Mouse (Mus musculus): ENCODE measurements around the gene C77080.

C77080 gene

DNA sequence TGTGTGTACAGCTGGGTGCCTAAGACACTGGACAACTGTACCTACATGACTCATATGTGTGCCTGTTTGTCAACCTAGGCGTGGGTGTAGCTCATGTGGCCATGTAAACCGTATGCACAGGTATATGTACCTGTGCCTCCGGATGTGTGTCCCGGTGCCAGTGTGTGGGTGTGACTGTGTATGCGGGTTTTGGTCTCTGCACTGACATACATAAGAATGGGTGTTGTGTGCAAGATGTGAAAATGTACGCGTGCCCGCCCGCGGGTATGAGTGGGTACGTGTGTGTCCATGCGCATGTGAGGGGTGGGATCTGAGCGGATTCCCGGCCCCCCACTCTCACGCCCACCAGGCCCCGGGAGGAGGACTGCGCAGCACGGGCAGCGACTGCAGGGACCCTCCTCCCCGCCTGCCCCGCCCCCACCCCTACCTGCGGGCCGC is 22.6 kb downstream of the C77080 start:
- no peak for DNase-seq (ENCODE audit: low spot score)

DNA sequence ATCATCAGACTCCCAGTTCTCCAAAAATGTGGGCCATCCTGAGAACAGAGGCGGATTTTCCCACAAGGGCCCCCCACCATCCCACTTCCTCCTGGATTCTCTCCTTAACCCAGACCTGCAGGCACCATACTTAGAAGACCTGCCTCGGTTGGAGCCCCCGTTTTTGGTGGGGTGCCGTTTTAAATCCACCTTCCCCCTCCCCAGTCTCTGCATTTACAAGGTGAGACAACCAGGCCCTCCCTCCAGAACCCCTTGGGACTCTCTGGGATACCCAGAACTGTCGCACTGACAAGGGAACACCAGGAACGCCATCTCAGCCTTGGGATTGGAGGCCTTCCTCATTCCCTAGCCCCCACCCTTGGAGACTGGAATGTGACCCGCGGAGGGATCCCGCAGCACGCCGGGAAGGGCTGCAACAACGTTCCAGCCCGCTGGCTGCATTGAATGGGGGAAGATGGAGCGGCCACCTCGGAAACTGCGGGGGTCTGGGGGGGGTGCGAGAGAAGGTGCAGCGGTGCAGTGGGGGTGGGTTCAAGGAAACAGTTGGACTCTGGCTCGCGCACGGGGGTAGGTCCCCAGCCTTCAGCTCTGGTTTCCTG is 23.3 kb downstream of the C77080 start:
- no peak for DNase-seq (ENCODE audit: low spot score)

DNA sequence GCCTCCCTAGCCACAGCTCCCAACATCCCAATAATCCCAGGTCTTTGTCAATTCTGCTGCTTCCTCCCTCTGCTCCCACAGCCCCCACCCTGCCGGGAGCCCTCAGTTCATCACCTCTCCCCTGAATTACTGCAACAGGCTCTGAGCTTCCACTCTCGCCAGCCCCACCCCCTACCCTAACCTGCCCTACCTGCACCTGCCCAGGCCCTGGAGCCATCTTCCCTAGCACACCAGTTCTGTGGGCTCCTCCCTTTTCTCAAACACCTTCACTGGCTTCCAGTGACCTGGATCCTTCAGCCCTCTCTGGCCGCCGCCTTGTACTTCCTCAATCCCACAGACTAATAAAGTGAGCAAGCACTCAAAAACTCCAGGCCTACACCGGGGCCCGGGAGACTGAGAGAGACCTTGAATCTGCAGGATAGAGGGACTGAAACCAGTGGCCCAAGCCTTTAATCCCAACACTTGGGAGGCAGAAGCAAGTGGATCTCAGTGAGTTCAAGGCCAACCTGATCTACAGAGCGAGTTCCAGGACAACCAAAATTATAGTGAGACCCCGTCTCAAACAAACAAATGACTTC is 24.9 kb downstream of the C77080 start:
- DNase-seq (ENCODE audit: low spot score): no peak

DNA sequence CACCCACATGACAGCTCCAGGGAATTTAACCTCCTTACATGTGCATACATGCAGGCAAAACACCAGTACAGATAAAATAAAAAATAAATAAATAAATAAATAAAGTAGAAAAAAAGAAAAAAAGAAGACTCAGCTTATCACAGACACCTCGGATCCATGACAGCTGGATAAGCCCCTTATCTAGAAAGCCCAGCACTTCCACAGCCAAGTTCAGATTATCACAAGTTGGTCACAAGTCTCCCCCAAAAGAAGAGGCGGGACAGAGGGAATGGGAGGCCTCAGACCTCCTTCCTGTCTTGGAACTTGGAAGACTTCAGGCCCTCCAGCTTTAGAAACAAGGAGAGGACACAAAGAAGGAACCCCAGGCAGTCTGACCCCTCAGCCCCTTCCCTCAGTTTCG is 26.1 kb downstream of the C77080 start:
- DNase-seq (ENCODE audit: low spot score): no peak

GRCm38 (mm10) chr4:129234488-129234887 is 26.7 kb downstream of the C77080 start:
- DNase-seq (ENCODE audit: low spot score): no peak

DNA sequence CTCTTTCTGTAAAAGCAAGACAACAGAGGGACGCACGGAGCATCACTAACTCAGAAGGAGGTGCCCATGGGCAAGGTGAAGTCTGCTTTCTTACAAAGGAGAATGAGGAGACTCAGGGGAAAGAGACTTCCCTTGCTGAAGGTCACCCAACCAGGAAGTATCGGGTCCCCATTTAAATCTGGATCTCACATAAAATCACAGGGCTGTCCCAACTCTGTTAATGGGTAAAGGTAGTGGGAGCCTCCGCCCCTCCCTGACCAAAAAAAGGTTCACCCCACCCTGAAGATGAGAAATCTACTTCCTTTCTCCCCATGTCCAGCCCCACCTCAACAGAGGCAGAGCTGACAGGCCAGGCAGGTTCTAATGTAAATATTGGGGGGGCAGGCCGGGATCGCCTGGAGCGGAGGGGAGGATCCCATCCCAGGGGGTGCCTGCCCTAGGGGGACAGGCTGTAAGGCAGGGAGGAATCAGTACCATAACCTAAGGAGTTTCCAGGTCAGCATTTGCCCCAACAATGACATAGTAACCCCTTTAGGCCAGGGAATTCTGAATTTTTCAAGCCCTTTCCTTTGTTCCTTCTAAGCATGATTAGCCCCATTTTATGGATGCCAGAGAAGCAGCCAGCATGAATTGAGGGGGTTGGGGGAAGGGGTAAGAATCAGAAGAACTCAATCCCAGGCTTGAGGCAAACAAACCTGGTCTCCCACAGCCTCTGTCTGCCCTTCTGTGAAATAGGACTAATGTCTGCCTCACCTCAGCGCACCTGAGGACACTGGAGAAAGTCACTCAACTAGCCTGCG is 28.4 kb downstream of the C77080 start:
- DNase-seq (ENCODE audit: low spot score): no peak

DNA sequence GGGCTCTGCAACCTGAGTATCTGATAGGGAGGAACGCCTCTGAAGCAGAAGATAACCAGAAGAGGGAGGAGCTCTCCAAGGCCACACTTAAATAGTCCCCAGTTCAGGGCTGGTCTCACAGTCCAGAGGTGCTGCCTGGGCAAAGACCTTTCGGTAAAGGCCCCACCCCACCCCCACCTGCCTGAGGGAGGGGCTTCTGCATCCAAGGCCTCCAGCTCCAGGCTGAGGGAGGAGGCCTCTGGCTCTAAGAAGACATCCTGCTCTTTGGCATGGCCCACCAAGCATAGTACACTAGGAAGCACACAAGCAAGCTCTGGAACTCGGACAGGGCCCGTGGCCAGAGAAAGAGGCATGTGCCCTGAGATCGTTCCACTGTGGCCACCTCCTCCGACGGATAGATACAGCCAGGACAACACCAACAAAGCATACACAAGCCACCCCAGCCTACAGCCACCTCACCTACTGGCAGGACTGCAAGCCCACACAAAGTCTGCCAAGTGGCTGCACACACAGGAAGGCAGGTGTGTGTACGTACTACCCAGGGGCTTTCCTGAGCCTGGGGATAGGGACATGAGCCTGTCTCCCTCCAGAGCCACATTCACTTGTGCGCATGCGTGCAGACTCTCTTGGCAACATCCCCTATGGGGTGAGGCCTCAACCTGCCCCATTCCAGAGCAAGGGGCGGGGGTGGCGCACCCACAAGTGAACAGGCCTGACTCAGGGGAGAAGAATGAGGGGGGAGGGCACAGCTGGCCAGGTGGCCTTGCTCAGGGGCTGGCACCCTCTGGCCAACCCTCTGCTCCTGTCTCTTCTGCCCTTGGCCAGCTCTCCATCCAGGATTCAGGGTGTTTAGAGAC is 29.4 kb downstream of the C77080 start:
- DNase-seq (ENCODE audit: low spot score): no peak

GRCm38 (mm10) chr4:129230926-129231325 is 30.3 kb downstream of the C77080 start:
- no peak for DNase-seq (ENCODE audit: low spot score)

DNA sequence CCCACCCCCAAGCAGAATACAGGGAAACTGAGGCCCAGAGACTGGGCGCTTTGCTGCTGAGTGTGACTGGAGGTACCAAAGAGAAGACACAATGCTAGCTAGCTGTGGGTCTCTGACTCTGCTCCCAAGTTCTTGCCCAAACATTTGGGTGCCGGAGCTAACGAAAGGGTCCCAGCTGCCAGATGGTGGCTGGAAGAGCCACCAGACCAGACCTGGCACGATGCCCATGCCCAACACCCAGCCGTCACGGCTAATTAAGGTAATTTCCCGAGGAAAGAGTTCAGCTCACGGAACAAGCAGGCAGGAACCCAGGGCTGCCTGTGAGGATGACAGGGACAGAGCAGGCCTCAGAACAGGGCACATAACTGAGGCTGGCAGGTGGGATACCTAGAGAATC is 33.2 kb downstream of the C77080 start:
- no peak for DNase-seq (ENCODE audit: low spot score)

- DNase-seq (ENCODE audit: low spot score): no peak
These were observed 33.8 kb downstream of the C77080 start for GRCm38 (mm10) chr4:129227170-129227984.

- DNase-seq (ENCODE audit: low spot score): no peak
These were observed 34.7 kb downstream of the C77080 start for GRCm38 (mm10) chr4:129226441-129226963.

DNA sequence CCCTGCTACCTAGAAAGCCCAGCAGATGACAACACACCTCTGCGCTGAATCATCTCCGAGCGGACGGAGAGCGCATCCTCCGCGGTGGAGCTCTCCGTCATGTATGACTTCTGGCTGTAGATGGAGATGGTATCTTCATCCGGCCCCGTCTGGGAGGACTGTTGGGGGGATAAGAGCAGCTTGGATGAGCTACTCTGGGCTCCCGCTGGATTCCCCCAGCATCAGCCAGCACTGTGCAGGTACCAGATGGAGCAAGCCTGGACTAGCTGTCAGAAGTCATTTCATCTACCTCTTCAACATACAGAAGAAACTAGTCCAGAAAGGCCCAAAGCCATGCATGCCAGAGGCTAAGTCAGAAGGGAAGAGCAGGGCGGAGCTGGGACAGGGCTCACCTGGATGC is 35.9 kb downstream of the C77080 start:
- no peak for DNase-seq (ENCODE audit: low spot score)

- DNase-seq (ENCODE audit: low spot score): no peak
These were observed 37.6 kb downstream of the C77080 start for GRCm38 (mm10) chr4:129223421-129224281.

DNA sequence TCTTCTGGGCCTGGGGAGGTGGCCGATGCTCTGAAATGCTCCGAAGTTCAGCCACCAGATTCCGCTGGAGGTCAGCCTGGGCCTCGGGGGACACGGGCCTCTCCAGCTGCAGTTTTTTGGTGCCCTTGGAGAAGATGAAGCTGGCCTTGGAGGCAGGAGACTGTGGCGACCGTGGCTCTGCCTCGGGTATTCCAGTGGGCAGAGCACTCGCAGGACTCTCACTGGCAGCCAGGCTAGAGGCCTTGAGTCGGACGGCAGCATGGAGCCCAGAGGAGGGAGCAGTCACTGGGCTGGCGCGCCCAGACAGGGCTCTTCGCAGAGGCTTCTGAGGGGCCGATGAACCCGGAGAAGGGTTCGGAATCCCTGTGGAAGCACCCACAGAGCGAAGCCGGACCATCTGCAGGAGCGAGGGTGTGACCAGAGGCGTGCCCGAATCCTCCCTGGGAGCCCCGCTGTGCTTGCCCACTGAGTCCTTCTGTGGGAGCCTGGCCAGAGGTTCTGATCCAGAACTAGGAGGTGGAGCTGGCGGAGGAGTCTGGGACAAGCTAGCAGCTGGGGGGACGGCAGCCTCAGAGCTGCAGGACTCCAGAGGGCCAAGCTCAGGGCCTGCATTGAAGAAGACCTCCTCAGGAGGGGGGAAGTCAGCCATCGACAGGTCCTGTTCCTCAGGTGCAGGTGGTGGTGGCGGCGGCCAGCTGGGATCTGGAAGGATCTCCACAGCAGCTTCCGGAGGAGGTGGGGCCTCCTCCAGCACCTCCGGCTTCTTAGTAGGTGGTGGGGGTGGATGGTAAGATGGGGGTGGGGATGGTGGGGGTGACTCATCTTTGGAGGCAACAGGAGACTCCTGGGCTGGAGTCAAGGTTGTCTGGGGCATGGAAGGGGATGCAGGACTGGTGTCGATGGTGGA is 38.9 kb downstream of the C77080 start:
- no peak for DNase-seq (ENCODE audit: low spot score)

GRCm38 (mm10) chr4:129221097-129222010 is 39.9 kb downstream of the C77080 start:
- DNase-seq (ENCODE audit: low spot score): no peak

DNA sequence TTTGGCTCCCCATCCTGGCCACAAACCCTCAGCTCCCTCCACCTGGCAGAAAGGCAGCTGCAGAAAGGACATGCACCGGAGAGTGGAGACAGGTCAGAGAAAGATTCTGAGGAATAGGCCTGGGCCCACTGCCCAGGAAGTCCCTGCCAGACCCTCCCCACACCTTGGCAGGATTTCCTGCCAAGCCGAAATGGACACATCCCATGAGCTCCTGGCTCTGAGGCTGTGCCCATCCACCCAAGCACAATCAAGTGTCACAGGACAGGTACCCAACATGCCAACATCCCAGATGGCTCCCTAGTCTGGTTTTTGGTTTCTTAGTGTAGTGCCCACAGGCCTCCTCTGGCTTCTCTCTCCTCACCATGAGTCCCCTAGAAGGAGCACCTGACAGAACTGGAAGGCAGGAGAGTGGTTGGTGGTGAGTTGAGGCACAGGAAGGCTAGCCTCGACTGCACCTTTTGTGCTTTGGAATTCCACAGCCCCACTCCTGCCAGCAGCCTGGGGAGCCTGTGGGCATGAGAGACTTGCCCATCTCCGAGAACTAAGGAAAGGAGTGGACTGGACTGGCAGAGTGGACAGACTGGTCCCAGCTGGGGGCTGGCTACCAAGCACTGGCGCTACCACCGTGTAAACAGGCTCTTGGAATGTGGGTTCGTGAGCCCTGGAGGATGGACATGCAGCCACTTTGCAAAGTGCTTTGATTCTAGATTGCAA is 40.7 kb downstream of the C77080 start:
- DNase-seq (ENCODE audit: low spot score): no peak

DNA sequence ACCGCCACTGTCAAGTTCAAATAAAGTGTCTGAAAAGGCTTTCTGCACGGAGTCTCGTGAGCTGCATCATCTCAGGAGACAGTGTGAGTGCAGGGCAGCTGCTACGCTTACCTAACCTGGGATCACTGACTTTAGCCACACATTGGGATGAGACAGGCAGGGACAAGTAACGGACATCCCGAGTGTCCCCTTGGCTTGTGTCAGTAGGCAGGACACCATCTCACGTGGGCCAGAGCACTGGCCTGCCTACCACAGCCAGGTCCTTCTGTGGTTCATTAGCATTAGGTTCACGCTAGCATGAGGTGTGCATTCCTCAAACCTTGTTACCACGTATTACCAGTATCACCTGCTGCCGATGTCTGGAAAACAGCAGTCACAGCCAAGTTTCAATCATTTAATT is 42.0 kb downstream of the C77080 start:
- no peak for DNase-seq (ENCODE audit: low spot score)
